Mouse (Mus musculus): ENCODE data around the gene Abat. TPM values are rescaled to one million over a fixed set of nuclear protein-coding genes. Genes with fewer than 3 reads are reported as not detected.

Abat gene
- polyA plus RNA-seq (2017; shearing (Covaris generic)): 1.9 TPM

DNA sequence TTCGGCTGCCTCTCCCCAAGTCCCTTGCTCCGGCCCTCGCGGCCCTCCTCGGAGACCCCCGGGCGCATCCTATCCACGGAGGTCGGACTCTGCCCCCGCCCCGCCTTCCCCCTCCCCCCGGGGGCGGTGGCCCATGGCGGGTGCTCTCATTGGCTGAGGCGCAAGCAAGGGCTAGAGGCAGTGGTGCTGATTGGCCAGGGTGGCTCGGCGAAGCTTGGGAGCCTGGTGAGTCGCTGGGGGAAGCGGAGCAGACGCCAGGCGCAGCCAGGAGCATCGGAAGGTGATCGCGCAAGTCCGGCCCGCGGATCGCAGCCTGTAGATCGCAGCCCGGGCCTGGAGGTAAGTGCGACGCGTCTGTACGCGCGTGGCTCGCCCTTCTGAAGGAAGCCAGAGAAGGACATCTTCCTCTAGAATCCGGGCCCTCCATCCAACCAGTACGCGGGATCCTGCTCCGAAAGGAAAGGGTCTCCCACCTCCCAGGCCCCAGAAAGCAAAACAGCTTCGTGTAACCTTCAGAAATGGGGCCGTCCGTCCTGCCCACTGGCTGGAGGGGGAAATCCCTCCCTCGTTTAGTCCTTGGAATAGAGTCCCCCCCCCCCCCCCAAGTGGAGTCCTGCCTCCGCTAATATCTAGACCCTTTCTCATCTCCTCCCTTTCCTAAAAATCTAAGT is at the start of gene Abat:
Gene Abat, plus strand, starts transcription at position 194 of the 671 bp plus-strand sequence.

GRCm38 (mm10) chr16:8470603-8471481 is 42.4 kb upstream of the Abat start, which contains the start of gene Mettl22:
TSS of gene Mettl22 (plus strand) at chr16:8470788.

GRCm38 (mm10) chr16:8637217-8638051 is 124.2 kb downstream of the Abat start, which contains the start of the genes Pmm2 and Tmem186:
TSS of gene Pmm2 (plus strand) at chr16:8637674.
TSS of gene Tmem186 (minus strand) at chr16:8637712.

Other genes with a start within 250 kb of the Abat start
- not detected for gene Tmem114, start 88.3 kb upstream of the Abat start, polyA plus RNA-seq (2017; shearing (Covaris generic))
- gene Mettl22, start 42.6 kb upstream of the Abat start, polyA plus RNA-seq (2017; shearing (Covaris generic)): 16.4 TPM
- 113 TPM for gene Pmm2, start 124.2 kb downstream of the Abat start, polyA plus RNA-seq (2017; shearing (Covaris generic))
- 14.2 TPM for gene Tmem186, start 124.3 kb downstream of the Abat start, polyA plus RNA-seq (2017; shearing (Covaris generic))
- gene Carhsp1, start 158.7 kb downstream of the Abat start, polyA plus RNA-seq (2017; shearing (Covaris generic)): 37.1 TPM
- gene Gm5767, start 167.3 kb downstream of the Abat start, polyA plus RNA-seq (2017; shearing (Covaris generic)): not detected

Measured in effector memory CD4-positive, alpha-beta T cell, adult 5 months (primary cell).